Mouse (Mus musculus): ENCODE measurements at regions not wholly inside any gene's neighbourhood (a gene's known extent, or its start where the extent isn't known, plus 50 kb on each side); places are given as distances from the start of the nearest gene placed in this dataset.

DNA sequence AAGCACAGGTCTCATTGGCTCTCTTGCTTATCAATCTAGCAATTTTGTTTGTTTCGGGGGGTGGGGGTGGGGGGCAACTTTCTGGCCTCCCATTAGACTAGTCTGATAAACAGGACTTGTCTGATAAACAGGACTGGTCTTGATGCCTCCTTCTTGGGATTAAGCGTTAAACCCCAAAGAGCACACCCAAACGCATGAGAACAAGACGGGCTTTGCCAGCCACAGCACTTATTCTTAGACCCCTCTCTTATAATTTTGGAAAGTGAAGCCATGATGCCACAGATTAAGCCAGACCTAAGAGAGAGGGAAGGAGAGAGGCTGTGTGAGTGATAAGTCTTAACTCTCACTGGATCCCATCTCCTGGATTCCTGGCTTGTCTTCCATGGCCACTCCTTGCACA is 63.5 kb upstream of the Zfp366 start:
- Histone ChIP-seq H3K27me3 (replicated peaks) (no peaks in the 10 kb centered on the region), H3K9me3 (no peaks in the 10 kb centered on the region), H3K4me3 (replicated peaks) (no peak overlapping the region), H3K36me3 (replicated peaks; ENCODE audit: low read length) (no peaks in the 10 kb centered on the region), H3K4me1 (peaks cover 22% of the 10 kb centered on the region)
- TF ChIP-seq GATA1 (IDR thresholded peaks at IDR 0.05; ENCODE audit: borderline replicate concordance, low read length) (no peak), FLI1 (IDR thresholded peaks at IDR 0.05; ENCODE audit: low read length) (no peak)

DNA sequence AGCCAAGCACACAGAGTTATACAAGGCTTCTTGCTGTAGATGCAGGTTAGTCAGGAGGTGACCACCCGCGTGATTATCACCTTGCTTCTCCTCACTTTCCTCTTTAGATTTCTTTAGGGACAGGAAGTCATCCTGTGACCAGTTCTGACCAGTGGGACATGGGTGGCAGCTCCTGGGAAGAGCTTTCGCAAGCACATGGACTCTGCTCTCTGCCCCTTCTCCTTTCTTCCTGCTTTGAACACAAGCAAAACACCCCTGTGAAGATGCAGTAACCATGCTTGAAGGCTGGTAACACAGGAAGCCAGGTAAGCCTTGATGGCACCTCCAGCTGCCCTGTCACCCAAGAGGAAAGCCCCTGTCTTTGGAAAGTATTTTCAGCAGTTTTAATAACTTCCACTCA is 64.7 kb upstream of the Zfp366 start:
- Histone ChIP-seq H3K4me1 (peaks cover 23% of the 10 kb centered on the region), H3K27me3 (replicated peaks) (no peaks in the 10 kb centered on the region), H3K4me3 (replicated peaks) (no peak overlapping the region), H3K36me3 (replicated peaks; ENCODE audit: low read length) (no peaks in the 10 kb centered on the region), H3K9me3 (no peaks in the 10 kb centered on the region)
- no peak for TF ChIP-seq GATA1 (IDR thresholded peaks at IDR 0.05; ENCODE audit: borderline replicate concordance, low read length)
- TF ChIP-seq FLI1 (IDR thresholded peaks at IDR 0.05; ENCODE audit: low read length), result no peak

DNA sequence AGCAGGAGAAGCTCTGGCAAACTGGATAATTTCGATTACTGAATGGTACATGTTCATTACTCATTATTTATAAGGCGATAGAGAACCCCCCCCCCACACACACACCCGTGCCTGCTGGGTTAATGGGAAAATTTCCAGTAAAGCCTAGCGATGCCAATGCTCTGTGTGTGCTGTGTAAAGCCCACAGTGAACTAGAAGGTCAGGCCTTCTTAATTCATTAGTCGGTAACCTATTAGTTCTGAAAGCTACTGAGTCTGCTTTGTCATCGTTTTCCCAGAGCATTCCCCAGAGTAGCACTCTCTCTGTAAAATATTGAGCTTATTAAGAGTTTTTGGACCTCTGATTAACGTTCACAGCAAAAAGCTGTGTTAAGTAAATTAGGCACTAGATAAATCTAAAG is 65.7 kb upstream of the Zfp366 start:
- Histone ChIP-seq H3K27me3 (replicated peaks) (no peaks in the 10 kb centered on the region), H3K4me3 (replicated peaks) (no peak overlapping the region), H3K36me3 (replicated peaks; ENCODE audit: low read length) (no peaks in the 10 kb centered on the region), H3K9me3 (no peaks in the 10 kb centered on the region), H3K4me1 (peaks cover 17% of the 10 kb centered on the region)
- TF ChIP-seq FLI1 (IDR thresholded peaks at IDR 0.05; ENCODE audit: low read length), result no peak
- TF ChIP-seq GATA1 (IDR thresholded peaks at IDR 0.05; ENCODE audit: borderline replicate concordance, low read length), result no peak

GRCm38 (mm10) chr13:99115541-99115940 is 69.1 kb upstream of the Zfp366 start:
- Histone ChIP-seq H3K36me3 (replicated peaks; ENCODE audit: low read length) (no peaks in the 10 kb centered on the region), H3K4me3 (replicated peaks) (no peak overlapping the region), H3K9me3 (peaks cover 3% of the 10 kb centered on the region; the same call in 1 of the 2 replicates), H3K27me3 (replicated peaks) (no peaks in the 10 kb centered on the region), H3K4me1 (peaks cover 11% of the 10 kb centered on the region)
- no peak for TF ChIP-seq FLI1 (IDR thresholded peaks at IDR 0.05; ENCODE audit: low read length)

- TF ChIP-seq GATA1 (IDR thresholded peaks at IDR 0.05; ENCODE audit: borderline replicate concordance, low read length) (no peak), FLI1 (IDR thresholded peaks at IDR 0.05; ENCODE audit: low read length) (no peak)
- Histone ChIP-seq H3K36me3 (replicated peaks; ENCODE audit: low read length) (no peaks in the 10 kb centered on the region), H3K4me1 (peaks cover 7% of the 10 kb centered on the region), H3K4me3 (replicated peaks) (no peak overlapping the region), H3K27me3 (replicated peaks) (no peaks in the 10 kb centered on the region), H3K9me3 (peaks cover 6% of the 10 kb centered on the region; the same call in 1 of the 2 replicates)
Measured at GRCm38 (mm10) chr13:99114565-99114964, 70.1 kb upstream of the Zfp366 start.

DNA sequence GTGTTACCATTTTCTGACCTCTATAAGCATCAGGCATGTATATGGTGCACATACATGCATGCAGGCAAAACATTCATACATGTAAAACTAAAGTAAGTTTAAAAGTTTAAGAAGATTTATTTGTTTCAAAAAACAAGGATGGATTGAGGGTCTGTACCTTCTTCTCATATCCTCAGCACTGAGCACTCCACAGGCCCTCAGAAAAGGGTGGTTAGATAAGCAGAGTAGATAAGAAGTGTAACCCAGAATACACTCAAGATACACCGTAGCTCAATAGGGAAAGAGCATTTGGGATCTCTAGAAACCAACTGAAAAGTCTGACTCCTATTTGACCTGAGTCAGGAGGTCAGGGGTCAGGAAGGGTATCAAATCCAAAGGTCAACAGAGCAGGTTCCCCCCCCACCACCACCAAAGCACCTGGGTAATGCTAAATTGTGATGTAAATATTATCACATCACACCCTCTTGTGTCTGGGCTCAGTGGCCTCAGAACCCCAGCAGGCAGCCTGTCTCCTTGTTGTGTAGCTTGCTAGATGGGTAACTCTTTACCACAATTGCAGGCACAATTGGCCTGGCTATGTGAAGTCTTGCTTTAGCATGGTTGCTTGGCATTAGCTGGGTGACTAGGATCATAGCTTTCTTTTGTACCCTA is 72.8 kb upstream of the Zfp366 start:
- Histone ChIP-seq H3K4me1 (peaks cover 17% of the 10 kb centered on the region), H3K9me3 (peaks cover 14% of the 10 kb centered on the region; the same call in 1 of the 2 replicates), H3K4me3 (replicated peaks) (no peak overlapping the region), H3K27me3 (replicated peaks) (peaks cover 2% of the 10 kb centered on the region), H3K36me3 (replicated peaks; ENCODE audit: low read length) (no peaks in the 10 kb centered on the region)
- TF ChIP-seq GATA1 (IDR thresholded peaks at IDR 0.05; ENCODE audit: borderline replicate concordance, low read length) (no peak), FLI1 (IDR thresholded peaks at IDR 0.05; ENCODE audit: low read length) (no peak)

DNA sequence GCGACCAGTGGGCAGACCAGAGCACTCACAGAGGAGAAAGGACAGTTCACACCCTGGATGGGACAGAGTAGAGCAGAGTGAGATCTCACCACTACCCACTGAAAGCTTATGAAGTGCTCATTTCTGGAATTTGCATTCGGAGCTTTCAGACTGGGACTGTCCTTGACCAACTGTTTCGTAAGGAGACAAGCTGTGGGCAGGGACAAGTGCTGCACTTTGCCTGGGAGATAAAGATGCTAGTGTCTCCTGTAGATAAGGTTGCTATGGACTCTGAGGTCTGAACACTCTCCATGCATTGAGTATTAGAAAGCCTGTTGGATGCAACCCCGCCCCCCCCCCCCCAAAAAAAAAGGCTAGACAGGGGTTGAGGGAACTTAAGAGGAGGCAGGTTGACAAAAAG is 76.6 kb upstream of the Zfp366 start:
- TF ChIP-seq GATA1 (IDR thresholded peaks at IDR 0.05; ENCODE audit: borderline replicate concordance, low read length), result no peak
- no peak for TF ChIP-seq FLI1 (IDR thresholded peaks at IDR 0.05; ENCODE audit: low read length)
- H3K36me3 ChIP-seq (replicated peaks; ENCODE audit: low read length), result no peaks in the 10 kb centered on the region
- peaks cover 21% of the 10 kb centered on the region for H3K4me1 ChIP-seq
- H3K27me3 ChIP-seq (replicated peaks), result peaks cover 14% of the 10 kb centered on the region
- no peak overlapping the region for H3K4me3 ChIP-seq (replicated peaks)
- peaks cover 14% of the 10 kb centered on the region; the same call in 1 of the 2 replicates for H3K9me3 ChIP-seq

- no peak for TF ChIP-seq FLI1 (IDR thresholded peaks at IDR 0.05; ENCODE audit: low read length)
- TF ChIP-seq GATA1 (IDR thresholded peaks at IDR 0.05; ENCODE audit: borderline replicate concordance, low read length), result no peak
- Histone ChIP-seq H3K9me3 (no peaks in the 10 kb centered on the region), H3K36me3 (replicated peaks; ENCODE audit: low read length) (no peaks in the 10 kb centered on the region), H3K4me1 (peaks cover 39% of the 10 kb centered on the region), H3K27me3 (replicated peaks) (peaks cover 15% of the 10 kb centered on the region), H3K4me3 (replicated peaks) (no peak overlapping the region)
Measured at GRCm38 (mm10) chr13:99102089-99102681, 82.4 kb upstream of the Zfp366 start.

GRCm38 (mm10) chr13:99100430-99101409 is 83.9 kb upstream of the Zfp366 start:
- Histone ChIP-seq H3K4me3 (replicated peaks) (peak overlapping the region; percentile 66), H3K4me1 (peaks cover 32% of the 10 kb centered on the region), H3K9me3 (no peaks in the 10 kb centered on the region), H3K36me3 (replicated peaks; ENCODE audit: low read length) (no peaks in the 10 kb centered on the region), H3K27me3 (replicated peaks) (peaks cover 7% of the 10 kb centered on the region)
- TF ChIP-seq GATA1 (IDR thresholded peaks at IDR 0.05; ENCODE audit: borderline replicate concordance, low read length), result no peak
- TF ChIP-seq FLI1 (IDR thresholded peaks at IDR 0.05; ENCODE audit: low read length), result no peak

Measured in megakaryocyte, embryonic 14.5 days (primary cell).